Mouse (Mus musculus): ENCODE measurements around the gene Emg1.

The Emg1 gene

DNA sequence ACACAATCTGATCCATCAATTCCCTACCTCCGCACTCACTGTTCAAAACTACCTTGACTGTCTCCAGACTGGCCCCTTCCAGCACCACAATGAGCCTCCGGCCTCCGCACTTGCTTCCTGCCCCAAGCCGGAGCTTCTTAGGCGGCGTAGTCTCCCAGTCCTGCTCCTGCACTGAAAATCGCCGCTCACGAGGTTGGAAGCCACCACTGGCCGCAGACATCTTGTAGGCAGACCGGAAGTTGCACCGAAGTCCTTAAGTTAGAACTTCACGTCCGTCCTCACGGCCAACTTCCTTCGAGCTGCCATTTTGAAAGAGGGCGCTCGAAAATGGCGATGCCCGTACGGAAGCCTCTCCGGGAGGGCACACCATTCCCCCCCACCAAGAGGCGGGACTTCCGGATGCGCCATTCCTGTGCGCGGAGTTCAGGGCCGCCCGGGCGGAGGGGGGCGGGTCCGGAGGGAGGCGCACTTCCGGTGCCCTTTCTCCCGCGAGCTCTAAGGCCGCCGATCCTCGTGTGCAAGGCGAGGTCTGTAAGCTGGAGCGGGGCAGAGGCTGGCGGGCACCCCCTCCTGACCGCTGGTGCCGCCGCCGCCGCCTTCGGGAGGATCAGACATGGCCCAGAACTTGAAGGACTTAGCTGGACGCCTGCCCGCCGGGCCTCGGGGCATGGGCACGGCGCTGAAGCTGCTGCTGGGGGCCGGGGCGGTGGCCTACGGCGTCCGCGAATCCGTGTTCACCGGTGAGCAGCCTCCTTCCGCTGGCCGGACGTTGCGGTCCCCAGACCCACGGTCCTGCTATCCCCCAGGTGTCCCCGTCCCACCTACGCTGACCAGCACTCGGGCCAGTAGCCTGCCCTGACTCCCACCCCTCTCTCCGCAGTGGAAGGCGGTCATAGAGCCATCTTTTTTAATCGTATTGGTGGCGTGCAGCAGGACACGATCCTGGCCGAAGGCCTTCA lies at the start of gene Emg1, which contains the start of gene Phb2:
TSS of gene Emg1 (minus strand) at position 355 of the 959 bp plus-strand sequence.
TSS of gene Phb2 (plus strand) at position 513 of the 959 bp plus-strand sequence.
- in situ Hi-C loops (cut with MboI; ENCODE audit: unreplicated experiment in 2 of 2) = loop anchor here (5.0 to 10.0 kb wide), 4 partner anchors 35 to 330 kb away; partner anchors contain the start of gene Ing4 (in 1 of the 2)

DNA sequence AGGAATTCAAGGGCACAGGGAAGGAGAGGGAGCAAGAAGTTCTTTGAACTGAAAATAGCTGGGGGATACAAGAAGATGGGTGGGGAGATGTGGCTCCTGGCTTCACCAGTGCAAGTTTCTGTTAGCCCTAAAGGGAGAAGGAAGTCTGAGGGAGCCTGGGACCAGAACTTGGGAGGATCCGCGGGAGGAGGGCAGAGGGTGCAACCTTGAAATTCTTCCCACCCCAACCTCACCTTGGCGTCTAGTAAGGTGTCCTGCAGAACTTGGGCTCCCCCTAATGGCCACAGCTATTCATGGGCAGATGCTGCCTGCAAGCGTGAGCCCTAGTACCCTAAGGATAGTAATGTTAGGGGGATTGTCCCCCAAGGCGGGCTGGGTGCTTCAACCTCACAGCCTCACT lies 47.3 kb upstream of the Emg1 start:
- in situ Hi-C loops (cut with MboI; ENCODE audit: unreplicated experiment in 2 of 2) = loop anchor here in 1 of 2 experiments (25.0 kb wide), 1 partner anchor 347 kb away; the partner anchor contains the start of gene Pex5

DNA sequence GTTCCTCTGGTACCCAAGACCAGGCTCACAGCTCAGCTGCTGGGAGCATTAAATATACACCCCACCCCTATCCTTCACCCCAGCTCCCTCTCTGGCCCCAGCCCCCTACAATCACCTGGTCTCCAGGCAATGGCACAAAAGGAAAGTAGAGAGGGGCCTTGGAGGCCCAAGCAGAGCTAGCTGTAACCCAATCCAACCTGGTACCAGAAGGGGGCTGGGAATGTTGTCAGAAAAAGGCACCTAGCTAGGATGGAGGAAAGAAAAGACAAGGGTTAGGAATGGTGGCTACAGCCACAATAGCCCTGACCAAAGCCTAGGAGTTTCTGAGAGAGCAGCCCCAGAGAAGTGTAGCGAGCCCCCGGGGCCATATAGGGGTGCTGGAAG lies 46.9 kb upstream of the Emg1 start:
- in situ Hi-C loops (cut with MboI; ENCODE audit: unreplicated experiment in 2 of 2) = loop anchor here in 1 of 2 experiments (25.0 kb wide), 1 partner anchor 347 kb away; the partner anchor contains the start of gene Pex5

DNA sequence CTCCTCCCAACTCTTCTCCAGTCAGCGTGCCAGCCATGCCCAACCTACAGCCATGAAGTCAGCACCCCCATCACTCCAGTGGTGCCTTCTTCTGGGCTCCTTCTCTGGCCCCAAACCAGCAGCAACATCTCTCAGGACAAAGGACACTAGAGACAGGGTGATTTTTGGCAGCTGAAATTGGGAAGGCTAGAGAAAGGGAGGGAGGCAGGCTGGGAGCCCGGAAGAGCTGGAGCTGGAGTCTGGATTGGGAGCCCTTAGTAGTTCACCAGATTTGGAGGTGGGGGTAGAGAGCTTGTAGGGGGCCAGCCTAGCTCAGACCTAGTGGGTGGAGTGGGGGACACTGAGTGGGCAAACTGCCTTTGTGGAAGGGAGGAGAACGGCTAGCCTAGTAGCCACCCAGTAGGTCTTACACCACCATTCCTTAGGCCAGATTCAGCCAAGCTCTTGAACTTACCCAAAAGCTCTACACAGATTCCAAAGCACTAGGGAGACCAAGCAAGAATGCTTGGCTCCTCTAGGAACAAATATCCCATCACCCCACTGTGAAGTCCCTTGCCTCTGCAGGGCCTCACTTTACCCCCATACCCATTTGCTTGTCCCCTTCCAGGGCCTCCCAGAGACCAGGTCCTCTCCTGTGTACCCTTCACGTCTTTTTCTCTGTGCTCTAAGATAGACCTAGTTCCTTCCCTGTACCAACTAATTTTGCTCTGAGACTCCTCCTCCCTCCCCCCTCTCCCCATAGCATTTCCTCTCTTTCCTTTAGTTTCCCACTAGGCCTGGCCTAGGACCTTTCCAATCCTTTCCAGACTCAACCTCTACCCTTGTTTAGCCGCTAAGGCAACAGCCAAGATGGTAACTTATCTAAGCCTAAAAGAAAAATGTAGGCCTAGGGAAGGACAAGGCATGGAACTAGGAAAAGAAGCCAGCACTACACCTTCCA lies 46.2 kb upstream of the Emg1 start:
- in situ Hi-C loops (cut with MboI; ENCODE audit: unreplicated experiment in 2 of 2) = loop anchor here in 1 of 2 experiments (25.0 kb wide), 1 partner anchor 346 kb away; the partner anchor contains the start of gene Pex5

DNA sequence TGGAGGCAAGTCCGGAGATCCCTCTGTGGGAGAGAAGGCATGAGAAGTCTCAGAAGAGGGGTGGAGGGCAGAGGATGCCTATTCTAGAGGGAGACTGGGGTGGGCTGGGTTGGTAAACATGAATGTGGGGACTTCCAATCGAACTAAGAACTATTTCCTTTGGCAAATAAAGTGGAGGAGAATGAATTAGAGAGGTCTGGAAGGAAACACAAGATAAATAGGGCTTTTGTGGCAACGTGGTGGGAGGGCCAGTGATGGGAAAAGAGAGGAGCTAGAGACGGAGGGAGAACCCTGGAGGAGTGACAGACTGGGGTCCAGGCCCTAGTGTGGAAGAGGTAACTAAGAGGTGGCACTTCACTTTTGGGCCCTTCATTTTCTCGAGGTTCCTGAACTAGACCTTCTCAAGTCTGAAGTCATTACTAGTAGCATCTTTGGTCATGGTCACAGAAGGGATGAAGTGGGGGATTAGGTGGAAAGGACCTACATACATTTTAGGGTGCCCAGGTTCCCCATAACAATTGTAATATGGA lies 45.4 kb upstream of the Emg1 start:
- in situ Hi-C loops (cut with MboI; ENCODE audit: unreplicated experiment in 2 of 2) = loop anchor here in 1 of 2 experiments (25.0 kb wide), 1 partner anchor 345 kb away; the partner anchor contains the start of gene Pex5

DNA sequence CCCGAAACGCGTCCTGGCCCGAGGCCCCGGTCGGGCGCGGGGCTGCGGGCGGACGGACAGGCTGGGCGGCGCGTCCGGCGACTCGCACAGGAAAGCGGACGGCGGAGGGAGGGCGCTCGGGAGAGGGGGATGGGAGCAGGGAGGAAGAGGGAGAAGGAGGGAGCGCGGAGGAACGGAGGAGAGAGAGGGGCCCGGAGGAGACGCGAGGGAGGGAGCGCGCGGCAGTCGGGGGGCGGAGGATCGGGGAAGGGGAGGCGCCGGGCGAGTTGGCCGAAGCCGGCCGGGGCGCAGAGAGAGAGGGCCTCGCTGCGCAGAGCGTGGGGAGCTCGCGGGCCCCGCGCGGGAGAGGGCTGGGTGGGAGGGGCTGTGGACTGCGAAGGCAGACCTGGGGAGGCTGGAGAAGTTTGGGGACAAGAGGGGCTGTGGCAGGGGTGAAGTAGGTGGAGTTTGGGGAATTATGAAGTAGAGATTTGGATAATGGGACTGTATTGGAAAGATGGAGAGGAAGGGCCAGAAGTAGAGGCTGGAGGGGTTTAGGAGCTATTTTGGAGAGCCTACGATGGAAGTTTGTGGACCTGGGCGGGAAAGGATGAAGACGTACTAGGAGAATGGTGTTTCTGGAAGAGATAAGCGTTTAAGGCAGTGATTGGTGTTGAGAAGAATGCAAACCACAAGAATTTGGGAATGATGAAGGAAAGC lies 44.8 kb upstream of the Emg1 start:
- in situ Hi-C loops (cut with MboI; ENCODE audit: unreplicated experiment in 2 of 2) = loop anchor here in 1 of 2 experiments (25.0 kb wide), 1 partner anchor 344 kb away; the partner anchor contains the start of gene Pex5

DNA sequence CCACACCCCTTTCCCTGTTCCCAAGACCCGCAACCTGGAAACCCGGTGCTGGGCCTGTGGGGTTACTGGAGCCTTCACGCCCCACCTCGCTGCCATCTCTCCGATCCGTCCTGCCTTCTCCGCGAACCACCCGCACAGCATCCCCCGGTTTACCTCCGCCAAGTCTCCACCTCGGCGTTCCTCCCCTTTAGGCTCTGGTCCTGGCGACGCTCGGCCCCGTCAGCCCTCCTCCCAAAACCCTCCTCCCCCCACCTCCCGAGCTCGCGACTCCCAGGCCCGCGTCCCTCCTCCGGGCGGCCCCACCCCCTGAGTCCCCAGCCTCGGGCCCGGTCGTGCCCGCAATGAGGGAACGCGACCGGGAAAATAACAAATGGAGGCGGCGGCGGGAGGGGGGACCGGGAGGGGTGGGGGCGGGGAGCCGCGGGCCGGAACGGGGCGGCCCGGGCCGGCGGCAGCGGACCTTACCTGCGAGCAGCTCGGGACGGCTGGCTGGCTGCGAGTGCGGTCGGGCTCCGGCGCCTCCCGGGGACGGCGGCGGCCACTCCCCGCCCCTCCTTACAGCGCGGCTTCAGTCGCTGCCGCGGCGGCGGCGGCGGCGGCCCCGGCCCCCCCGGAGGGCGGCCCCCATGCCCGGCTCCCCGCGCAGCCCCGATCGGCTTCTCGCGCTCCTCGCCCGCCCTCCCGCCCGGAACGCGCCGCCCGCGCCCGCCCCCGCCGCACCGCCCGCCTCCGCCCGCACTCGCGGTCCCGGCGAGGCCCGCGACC lies 44.0 kb upstream of the Emg1 start, which contains the start of the genes Gm45234 and Atn1:
TSS of gene Gm45234 (minus strand) at position 191 of the 765 bp plus-strand sequence.
TSS of gene Atn1 (minus strand) at position 694 of the 765 bp plus-strand sequence.
- in situ Hi-C loops (cut with MboI; ENCODE audit: unreplicated experiment in 2 of 2) = loop anchor here in 1 of 2 experiments (25.0 kb wide), 1 partner anchor 344 kb away; the partner anchor contains the start of gene Pex5

DNA sequence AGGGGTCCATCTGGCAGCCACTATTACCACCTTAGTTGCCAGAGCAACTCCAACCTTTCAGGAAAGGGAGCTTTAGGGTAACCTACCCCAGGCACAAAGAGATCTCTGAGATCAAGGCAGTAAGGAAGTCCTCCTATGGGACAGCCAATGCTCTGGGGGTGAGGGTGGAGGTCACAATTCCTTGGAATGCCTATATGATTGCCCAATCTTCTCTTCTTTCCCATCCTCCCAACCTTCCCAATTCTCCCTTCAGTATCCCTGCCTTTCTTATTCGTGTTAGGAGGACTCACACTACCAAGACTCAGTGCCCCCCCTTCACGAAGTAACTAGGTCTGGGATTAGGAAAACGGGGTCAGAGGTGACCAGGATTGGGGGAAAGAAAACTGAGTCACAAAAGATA lies 43.3 kb upstream of the Emg1 start:
- in situ Hi-C loops (cut with MboI; ENCODE audit: unreplicated experiment in 2 of 2) = loop anchor here in 1 of 2 experiments (25.0 kb wide), 1 partner anchor 343 kb away; the partner anchor contains the start of gene Pex5

DNA sequence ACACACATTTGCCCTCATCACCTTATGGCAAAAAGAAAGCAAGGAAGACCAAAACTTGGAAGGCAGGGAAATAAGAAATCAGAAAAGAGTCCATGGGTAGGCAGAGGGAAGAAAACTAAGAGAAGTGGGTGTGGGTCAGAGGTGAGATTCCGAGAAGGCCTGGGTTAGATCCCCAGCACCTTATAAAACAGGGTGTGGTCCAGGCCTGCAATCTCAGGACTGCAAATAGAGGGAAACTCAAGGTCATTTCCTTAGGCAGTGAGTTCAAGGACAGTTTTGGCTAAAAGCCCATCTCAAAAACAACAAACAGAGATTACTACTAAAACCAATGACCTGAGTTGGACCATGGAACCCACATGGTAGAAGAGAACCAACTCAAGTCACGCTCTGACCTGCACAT lies 41.9 kb upstream of the Emg1 start:
- in situ Hi-C loops (cut with MboI; ENCODE audit: unreplicated experiment in 2 of 2) = loop anchor here (5.0 to 25.0 kb wide), 2 partner anchors 42 to 342 kb away; partner anchors contain the start of genes Emg1 (in 1 of the 2), Pex5 (in 1 of the 2) and Phb2 (in 1 of the 2)

DNA sequence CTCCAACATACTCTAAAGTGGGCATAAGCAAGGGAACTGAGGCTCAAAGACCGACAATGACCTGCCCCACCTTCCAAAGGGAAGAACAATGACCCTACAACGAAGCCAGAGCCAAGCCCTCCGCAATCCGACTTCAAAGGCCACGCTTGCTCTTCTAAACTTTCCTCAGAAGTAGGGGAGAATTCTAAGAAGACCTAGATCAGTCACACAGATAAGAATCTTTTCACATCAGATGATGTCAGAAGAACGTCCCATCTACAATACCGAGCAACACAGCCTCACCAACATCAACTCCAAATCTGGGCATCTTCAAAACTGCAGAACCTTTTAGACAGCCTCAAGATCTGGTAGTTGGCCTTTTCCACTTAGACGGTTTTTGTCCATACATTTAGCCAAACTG lies 38.4 kb upstream of the Emg1 start:
- in situ Hi-C loops (cut with MboI; ENCODE audit: unreplicated experiment in 2 of 2) = loop anchor here (5.0 to 25.0 kb wide), 2 partner anchors 38 to 338 kb away; partner anchors contain the start of genes Emg1 (in 1 of the 2), Pex5 (in 1 of the 2) and Phb2 (in 1 of the 2)

DNA sequence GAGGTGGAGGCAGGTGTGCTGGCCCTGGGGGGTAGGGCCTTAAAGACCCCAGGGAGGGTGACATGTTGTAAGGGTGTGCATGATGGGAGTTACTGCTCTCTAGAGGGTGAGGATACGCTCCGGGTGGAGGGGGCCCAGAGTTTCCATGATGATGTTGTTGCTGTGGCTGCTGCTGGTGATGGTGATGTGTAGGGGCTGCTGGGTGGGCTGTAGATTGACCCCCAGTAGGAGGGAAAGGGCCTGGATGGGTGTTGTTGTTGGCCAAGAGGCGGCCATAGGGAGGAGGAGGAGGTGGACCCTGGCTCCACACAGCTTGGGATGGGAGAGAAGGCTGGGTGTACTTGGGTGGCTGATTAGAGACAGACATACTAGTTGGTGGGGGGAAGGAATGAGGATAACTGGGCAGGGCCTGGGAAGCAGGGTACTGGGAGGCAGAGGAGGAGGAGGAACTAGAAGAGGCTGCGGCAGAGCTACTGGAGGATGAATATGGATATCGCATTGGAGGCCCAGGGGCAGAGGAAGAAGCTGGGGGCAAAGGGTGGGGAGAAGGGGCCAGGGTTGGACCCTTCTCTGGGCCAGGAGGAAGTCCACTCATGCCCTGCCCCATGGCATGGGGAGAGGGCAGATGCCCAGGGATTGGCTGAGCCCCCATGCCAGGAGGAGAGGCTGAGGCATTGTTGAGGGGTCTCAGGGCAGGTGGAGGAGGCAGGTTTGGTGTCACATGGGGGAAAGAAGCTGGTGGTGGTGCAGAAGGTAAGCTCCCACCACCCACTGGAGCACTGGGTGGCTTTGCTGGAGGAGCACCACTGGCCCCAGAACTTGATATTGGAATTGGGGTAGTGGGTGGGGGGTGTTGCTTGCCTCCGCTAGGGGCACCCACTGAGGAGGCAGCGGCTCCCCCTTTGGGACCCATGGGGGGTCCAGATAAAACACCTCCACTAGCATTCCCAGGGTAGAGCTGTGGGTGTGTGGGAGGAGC lies 35.0 kb upstream of the Emg1 start:
- in situ Hi-C loops (cut with MboI; ENCODE audit: unreplicated experiment in 2 of 2) = loop anchor here (5.0 to 10.0 kb wide), 2 partner anchors 35 to 328 kb away; partner anchors contain the start of genes Emg1 (in 1 of the 2) and Phb2 (in 1 of the 2)

DNA sequence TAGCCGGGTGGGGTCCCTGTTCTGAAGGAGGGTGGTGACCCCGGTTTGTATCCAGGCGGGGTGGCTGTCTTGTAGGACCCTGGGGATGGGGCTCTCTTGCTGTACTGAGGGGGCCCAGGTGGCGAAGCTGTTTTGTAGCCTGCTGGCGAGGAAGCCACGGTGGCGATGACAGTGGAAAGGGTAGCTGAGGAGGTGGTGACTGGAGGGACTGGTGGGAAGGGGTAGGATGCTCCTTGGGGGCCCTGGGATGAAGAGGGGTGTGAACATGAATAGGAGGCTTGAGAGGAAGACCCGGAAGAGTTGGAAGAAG lies 34.3 kb upstream of the Emg1 start:
- in situ Hi-C loops (cut with MboI; ENCODE audit: unreplicated experiment in 2 of 2) = loop anchor here (5.0 to 10.0 kb wide), 2 partner anchors 34 to 329 kb away; partner anchors contain the start of genes Emg1 (in 1 of the 2) and Phb2 (in 1 of the 2)

DNA sequence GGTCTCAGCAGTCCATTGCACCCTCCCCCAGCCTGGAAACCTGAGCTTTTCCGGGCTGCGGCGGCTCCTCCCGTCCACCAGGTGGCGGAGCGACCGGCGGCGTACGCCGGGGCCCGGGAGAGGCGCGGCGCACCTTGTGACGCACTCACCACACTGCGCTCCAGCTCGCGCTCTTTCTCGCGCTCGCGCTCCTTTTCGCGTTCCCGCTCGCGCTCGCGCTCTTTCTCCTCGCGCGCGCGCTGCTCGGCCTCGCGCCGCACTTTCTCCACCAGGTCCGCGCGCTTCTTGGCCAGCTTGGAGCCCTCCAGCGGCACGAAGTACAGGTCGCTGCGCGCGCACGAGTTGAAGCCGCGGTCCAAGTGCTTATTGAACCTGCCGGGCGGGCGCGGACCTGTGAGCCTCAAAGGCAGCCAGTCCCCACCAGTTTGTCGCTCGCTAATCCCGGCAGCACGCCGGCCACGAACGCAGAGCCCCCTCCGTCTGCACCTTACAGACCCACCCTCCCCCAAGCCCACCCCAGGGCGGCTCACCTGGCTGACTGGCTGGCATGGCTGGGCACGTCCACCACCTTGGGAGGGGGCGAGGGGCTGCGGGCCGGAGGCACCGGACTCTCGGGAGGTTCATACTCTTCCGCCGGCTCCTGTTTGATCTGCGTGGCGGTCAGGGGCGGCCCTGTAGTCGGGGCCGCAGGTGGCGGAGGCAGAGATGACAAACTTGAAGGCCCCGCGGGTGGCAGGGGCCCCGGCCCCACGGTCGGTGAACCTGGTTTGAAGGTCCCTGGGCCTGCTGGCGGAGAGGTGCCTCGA lies 33.7 kb upstream of the Emg1 start:
- in situ Hi-C loops (cut with MboI; ENCODE audit: unreplicated experiment in 2 of 2) = loop anchor here (5.0 to 10.0 kb wide), 2 partner anchors 33 to 329 kb away; partner anchors contain the start of genes Emg1 (in 1 of the 2) and Phb2 (in 1 of the 2)

DNA sequence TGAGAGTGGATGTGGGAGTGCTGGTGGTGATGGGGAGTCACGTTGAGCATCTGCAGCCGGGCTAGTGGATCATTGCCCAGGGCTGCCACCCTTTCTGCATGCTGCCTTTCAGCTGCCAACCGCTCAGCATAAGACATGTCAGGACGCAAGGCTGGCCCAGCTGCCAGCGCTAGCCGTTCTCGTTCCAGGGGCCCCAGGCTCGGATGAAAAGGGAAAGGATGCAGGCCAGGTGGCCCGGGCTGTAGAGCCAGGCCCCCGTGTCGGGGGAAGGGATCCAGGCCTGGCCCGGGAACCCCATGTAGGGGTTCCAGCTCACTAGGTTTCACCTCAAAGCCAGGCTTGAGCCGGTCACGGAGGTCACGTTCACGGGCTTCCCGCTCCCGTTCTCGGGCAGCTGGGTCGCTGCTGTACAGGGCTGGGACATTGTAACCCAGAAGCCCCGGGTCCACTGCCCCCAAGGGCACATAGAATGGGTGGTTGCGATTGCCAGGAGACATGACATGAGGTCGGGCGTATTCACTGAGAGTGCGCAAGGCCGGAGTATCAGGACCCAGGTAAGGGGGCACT lies 32.9 kb upstream of the Emg1 start:
- in situ Hi-C loops (cut with MboI; ENCODE audit: unreplicated experiment in 2 of 2) = loop anchor here (5.0 to 10.0 kb wide), 2 partner anchors 33 to 330 kb away; partner anchors contain the start of genes Emg1 (in 1 of the 2) and Phb2 (in 1 of the 2)

DNA sequence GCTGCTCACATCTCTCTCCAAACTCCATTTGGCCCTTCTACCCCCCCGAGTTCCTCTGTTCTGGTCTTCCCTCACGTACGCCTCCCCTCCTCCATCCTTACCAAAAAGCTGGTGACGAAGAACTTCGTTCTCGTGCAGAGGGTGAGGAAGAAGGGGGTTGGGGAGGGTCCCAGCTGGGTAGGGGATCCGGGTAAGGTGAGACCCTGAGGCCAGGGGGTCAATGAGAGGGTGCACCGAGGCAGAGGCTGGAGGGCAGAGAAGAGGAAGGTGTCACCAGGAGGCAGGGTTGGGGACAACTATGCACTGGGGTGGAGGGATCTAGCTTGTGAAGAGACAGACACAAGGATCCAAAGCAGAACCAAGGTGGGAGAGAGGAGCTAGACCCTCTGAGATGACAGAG lies 31.7 kb upstream of the Emg1 start:
- in situ Hi-C loops (cut with MboI; ENCODE audit: unreplicated experiment in 2 of 2) = loop anchor here in 1 of 2 experiments (10.0 kb wide), 1 partner anchor 331 kb away; no protein-coding TSS in a partner anchor
